Mouse (Mus musculus) thymus, postnatal 10 days (tissue): ENCODE results near the gene Rab26.

ENCODE experiments used
- DNase-seq, 2 experiments: peaks; one replicate each; pipeline ENCODE4 v3.0.0; 2021; ENCODE audit warnings: low spot score in 2 of 2

Rab26 gene

GRCm38 (mm10) chr17:24548435-24548834, 14.4 kb upstream of the Rab26 start:
- DNase-seq = peak in 1 of 2 experiments; percentile 23

- no peak for DNase-seq
Observed at GRCm38 (mm10) chr17:24546234-24546633, 12.2 kb upstream of the Rab26 start.

- no peak for DNase-seq
Observed at GRCm38 (mm10) chr17:24545247-24545646, 11.2 kb upstream of the Rab26 start.

- no peak for DNase-seq
Observed at GRCm38 (mm10) chr17:24544613-24545012, 10.6 kb upstream of the Rab26 start.

- peak; percentile 28 to 74 for DNase-seq
Observed at GRCm38 (mm10) chr17:24540375-24540774, 6.4 kb upstream of the Rab26 start.

- peak; percentile 33 to 61 for DNase-seq
Observed at GRCm38 (mm10) chr17:24538950-24539349, 4.9 kb upstream of the Rab26 start.

- no peak for DNase-seq
Observed at GRCm38 (mm10) chr17:24537536-24537935, 3.5 kb upstream of the Rab26 start.

GRCm38 (mm10) chr17:24535300-24535699, 1.3 kb upstream of the Rab26 start:
- no peak for DNase-seq

GRCm38 (mm10) chr17:24533099-24533992, 664 bp downstream of the Rab26 start:
- DNase-seq = peak; percentile 75 to 77

- DNase-seq = no peak
Observed at GRCm38 (mm10) chr17:24532045-24532444, 2.0 kb downstream of the Rab26 start.

- DNase-seq = no peak
Observed at GRCm38 (mm10) chr17:24531064-24531463, 2.9 kb downstream of the Rab26 start.

- DNase-seq = no peak
Observed at GRCm38 (mm10) chr17:24530361-24531050, 3.5 kb downstream of the Rab26 start.

GRCm38 (mm10) chr17:24529883-24530282, 4.1 kb downstream of the Rab26 start:
- DNase-seq = no peak

GRCm38 (mm10) chr17:24529007-24529451, 5.0 kb downstream of the Rab26 start:
- peak; percentile 33 to 64 for DNase-seq

GRCm38 (mm10) chr17:24528560-24528918, 5.5 kb downstream of the Rab26 start:
- DNase-seq = no peak

GRCm38 (mm10) chr17:24527723-24528559, 6.1 kb downstream of the Rab26 start, which contains the start of gene Traf7:
Traf7 (minus strand) TSS chr17:24527938.
- DNase-seq = peak; percentile 89 to 93

GRCm38 (mm10) chr17:24527315-24527714, 6.7 kb downstream of the Rab26 start:
- no peak for DNase-seq

- no peak for DNase-seq
Observed at GRCm38 (mm10) chr17:24524734-24525133, 9.3 kb downstream of the Rab26 start.

- no peak for DNase-seq
Observed at GRCm38 (mm10) chr17:24520450-24520849, 13.6 kb downstream of the Rab26 start.

GRCm38 (mm10) chr17:24514270-24515257, 19.4 kb downstream of the Rab26 start:
- no peak for DNase-seq

- peak in 1 of 2 experiments; percentile 18 for DNase-seq
Observed at GRCm38 (mm10) chr17:24513609-24514008, 20.4 kb downstream of the Rab26 start.
